Mouse (Mus musculus) lung, embryonic 15.5 days (tissue): ENCODE data around the gene Ccdc38. TPM values are rescaled to one million over a fixed set of nuclear protein-coding genes. Genes with fewer than 3 reads are reported as not detected.

ENCODE experiments used
- ATAC-seq: fragments of 200-750 bp; cut with Nextera tagmentation; 2 replicates; pipeline ENCODE4 v1.8.0; 2017; ENCODE audit warnings: moderate number of reproducible peaks, borderline replicate concordance; ENCODE audit not compliant: low FRiP score, low TSS enrichment; ENCODE audit errors: extremely low read depth
- H3K27ac ChIP-seq: fragments of 300-500 bp; sonication (generic); 2 replicates; pipeline ENCODE4 v1.5.1; 2015; ENCODE audit warnings: moderate library complexity, mild to moderate bottlenecking, inconsistent platforms
- H3K27me3 ChIP-seq: fragments of 300-500 bp; sonication (generic); 2 replicates; pipeline ENCODE4 v1.6.1; 2015; ENCODE audit warnings: inconsistent platforms
- H3K36me3 ChIP-seq: fragments of 300-500 bp; sonication (generic); 2 replicates; pipeline ENCODE4 v1.6.1; 2015; ENCODE audit warnings: inconsistent platforms
- H3K4me1 ChIP-seq: fragments of 300-500 bp; sonication (generic); 2 replicates; pipeline ENCODE4 v1.6.1; 2015; ENCODE audit warnings: inconsistent platforms
- H3K4me2 ChIP-seq: fragments of 300-500 bp; sonication (generic); 2 replicates; pipeline ENCODE4 v1.6.1; 2015; ENCODE audit warnings: inconsistent platforms, mild to moderate bottlenecking, moderate library complexity
- H3K4me3 ChIP-seq: fragments of 300-500 bp; sonication (generic); 2 replicates; pipeline ENCODE4 v1.5.1; 2015; ENCODE audit warnings: mild to moderate bottlenecking, inconsistent platforms
- H3K9ac ChIP-seq: fragments of 300-500 bp; sonication (generic); 2 replicates; pipeline ENCODE4 v1.6.1; 2015; ENCODE audit warnings: inconsistent platforms
- H3K9me3 ChIP-seq: fragments of 300-500 bp; sonication (generic); 2 replicates; pipeline ENCODE4 v1.6.1; 2016; ENCODE audit warnings: inconsistent platforms
- WGBS: fragments of 180-500 bp; shearing (Covaris S2); methylation state at CpG from one replicate; pipeline ENCODE4 v1.1.7; 2015; 5-methylcytosine and 5-hydroxymethylcytosine counted together
- polyA plus RNA-seq: library from polyadenylated mRNA; unstranded; fragments of >200 nt; fragmentation: Nextera tagmentation; extraction: Ambion mirVana; gene quantifications from 2 replicates; pipeline ENCODE4 v1.2.1, GENCODE M21; 2015

Ccdc38 gene
- polyA plus RNA-seq, result 0.15 and 0.24 TPM in 2 replicates

GRCm38 (mm10) chr10:93540431-93541210, at the start of gene Ccdc38:
Ccdc38 (plus strand) TSS chr10:93540632.
- peak; percentile 33 for ATAC-seq
- Histone ChIP-seq H3K4me2 (peak within 1 kb of the TSS; percentile 84), H3K27ac (0 out of 2 replicates have a peak within 1 kb of the TSS, but pooled peaks have one; percentile 37), H3K4me1 (peaks cover 11% of the 10 kb centered on the region), H3K4me3 (peak within 1 kb of the TSS; percentile 44), H3K9ac (peak within 1 kb of the TSS; percentile 37; the same call in 1 of the 2 replicates), H3K27me3 (peaks cover 3% of the 10 kb centered on the region; the same call in 1 of the 2 replicates), H3K9me3 (no peaks in the 10 kb centered on the region), H3K36me3 (no peaks in the 10 kb centered on the region)
- 53% methylated on average over 17 of the region's 17 CpGs for WGBS

- no peaks in the 10 kb centered on the region for H3K36me3 ChIP-seq
- H3K9ac ChIP-seq, result no peak overlapping the region
- no peak overlapping the region for H3K4me2 ChIP-seq
- no peak for ATAC-seq
- no peaks in the 10 kb centered on the region for H3K27me3 ChIP-seq
- H3K27ac ChIP-seq, result no peak overlapping the region
- no peaks in the 10 kb centered on the region for H3K4me1 ChIP-seq
- H3K4me3 ChIP-seq, result no peak overlapping the region
- WGBS, result 61% methylated on average over 10 of the region's 10 CpGs
- no peaks in the 10 kb centered on the region for H3K9me3 ChIP-seq
These were observed 39.6 kb upstream of the Ccdc38 start for GRCm38 (mm10) chr10:93500864-93501263.

GRCm38 (mm10) chr10:93501346-93501745, 39.1 kb upstream of the Ccdc38 start:
- H3K4me1 ChIP-seq, result no peaks in the 10 kb centered on the region
- H3K36me3 ChIP-seq, result no peaks in the 10 kb centered on the region
- H3K27ac ChIP-seq, result no peak overlapping the region
- H3K9me3 ChIP-seq, result no peaks in the 10 kb centered on the region
- 75% methylated on average over 10 of the region's 10 CpGs for WGBS
- no peak overlapping the region for H3K9ac ChIP-seq
- H3K27me3 ChIP-seq, result no peaks in the 10 kb centered on the region
- no peak for ATAC-seq
- no peak overlapping the region for H3K4me3 ChIP-seq
- no peak overlapping the region for H3K4me2 ChIP-seq

GRCm38 (mm10) chr10:93508383-93508970, 32.0 kb upstream of the Ccdc38 start:
- no peak overlapping the region for H3K4me2 ChIP-seq
- no peaks in the 10 kb centered on the region for H3K27me3 ChIP-seq
- WGBS, result 54% methylated on average over 7 of the region's 7 CpGs
- H3K4me3 ChIP-seq, result no peak overlapping the region
- no peaks in the 10 kb centered on the region for H3K9me3 ChIP-seq
- H3K36me3 ChIP-seq, result no peaks in the 10 kb centered on the region
- H3K27ac ChIP-seq, result no peak overlapping the region
- ATAC-seq, result peak; percentile 64; the same call in 1 of the 2 replicates
- peaks cover 14% of the 10 kb centered on the region; the same call in 1 of the 2 replicates for H3K4me1 ChIP-seq
- H3K9ac ChIP-seq, result no peak overlapping the region

- no peak overlapping the region for H3K9ac ChIP-seq
- H3K9me3 ChIP-seq, result no peaks in the 10 kb centered on the region
- H3K4me2 ChIP-seq, result no peak overlapping the region
- H3K27ac ChIP-seq, result no peak overlapping the region
- H3K36me3 ChIP-seq, result no peaks in the 10 kb centered on the region
- H3K4me3 ChIP-seq, result no peak overlapping the region
- H3K27me3 ChIP-seq, result no peaks in the 10 kb centered on the region
- peaks cover 14% of the 10 kb centered on the region; the same call in 1 of the 2 replicates for H3K4me1 ChIP-seq
- 76% methylated on average over 15 of the region's 15 CpGs for WGBS
- ATAC-seq, result no peak
These were observed 30.8 kb upstream of the Ccdc38 start for GRCm38 (mm10) chr10:93509532-93510153.

GRCm38 (mm10) chr10:93515419-93515818, 25.0 kb upstream of the Ccdc38 start:
- Histone ChIP-seq H3K9me3 (no peaks in the 10 kb centered on the region), H3K4me2 (no peak overlapping the region), H3K27me3 (no peaks in the 10 kb centered on the region), H3K36me3 (no peaks in the 10 kb centered on the region), H3K4me3 (no peak overlapping the region), H3K9ac (no peak overlapping the region), H3K4me1 (peaks cover 9% of the 10 kb centered on the region; the same call in 1 of the 2 replicates), H3K27ac (no peak overlapping the region)
- 16% methylated on average over 1 of the region's 1 CpGs for WGBS
- no peak for ATAC-seq

GRCm38 (mm10) chr10:93515927-93516326, 24.5 kb upstream of the Ccdc38 start:
- Histone ChIP-seq H3K4me2 (no peak overlapping the region), H3K9ac (no peak overlapping the region), H3K4me3 (no peak overlapping the region), H3K27me3 (no peaks in the 10 kb centered on the region), H3K9me3 (no peaks in the 10 kb centered on the region), H3K36me3 (no peaks in the 10 kb centered on the region), H3K4me1 (peaks cover 9% of the 10 kb centered on the region; the same call in 1 of the 2 replicates), H3K27ac (no peak overlapping the region)
- ATAC-seq, result no peak
- WGBS, result 75% methylated on average over 12 of the region's 12 CpGs

GRCm38 (mm10) chr10:93517754-93518153, 22.7 kb upstream of the Ccdc38 start:
- Histone ChIP-seq H3K9me3 (no peaks in the 10 kb centered on the region), H3K4me3 (no peak overlapping the region), H3K4me2 (no peak overlapping the region), H3K27ac (no peak overlapping the region), H3K4me1 (peaks cover 9% of the 10 kb centered on the region; the same call in 1 of the 2 replicates), H3K36me3 (no peaks in the 10 kb centered on the region), H3K9ac (no peak overlapping the region), H3K27me3 (no peaks in the 10 kb centered on the region)
- no peak for ATAC-seq
- 19% methylated on average over 4 of the region's 4 CpGs for WGBS

GRCm38 (mm10) chr10:93518186-93518585, 22.2 kb upstream of the Ccdc38 start:
- Histone ChIP-seq H3K27ac (no peak overlapping the region), H3K36me3 (no peaks in the 10 kb centered on the region), H3K9ac (no peak overlapping the region), H3K4me1 (peaks cover 9% of the 10 kb centered on the region; the same call in 1 of the 2 replicates), H3K27me3 (no peaks in the 10 kb centered on the region), H3K4me3 (no peak overlapping the region), H3K9me3 (no peaks in the 10 kb centered on the region), H3K4me2 (no peak overlapping the region)
- 54% methylated on average over 4 of the region's 4 CpGs for WGBS
- ATAC-seq, result no peak

- Histone ChIP-seq H3K4me3 (no peak overlapping the region), H3K27me3 (no peaks in the 10 kb centered on the region), H3K9ac (no peak overlapping the region), H3K27ac (no peak overlapping the region), H3K4me1 (peaks cover 9% of the 10 kb centered on the region; the same call in 1 of the 2 replicates), H3K9me3 (no peaks in the 10 kb centered on the region), H3K36me3 (no peaks in the 10 kb centered on the region), H3K4me2 (no peak overlapping the region)
- ATAC-seq, result no peak
- WGBS, result 77% methylated on average over 2 of the region's 2 CpGs
These were observed 21.8 kb upstream of the Ccdc38 start for GRCm38 (mm10) chr10:93518620-93519019.

GRCm38 (mm10) chr10:93519159-93519558, 21.3 kb upstream of the Ccdc38 start:
- no peak for ATAC-seq
- Histone ChIP-seq H3K4me2 (no peak overlapping the region), H3K27ac (no peak overlapping the region), H3K4me3 (no peak overlapping the region), H3K36me3 (no peaks in the 10 kb centered on the region), H3K27me3 (no peaks in the 10 kb centered on the region), H3K4me1 (peaks cover 9% of the 10 kb centered on the region; the same call in 1 of the 2 replicates), H3K9me3 (no peaks in the 10 kb centered on the region), H3K9ac (no peak overlapping the region)
- WGBS, result 92% methylated on average over 8 of the region's 8 CpGs

GRCm38 (mm10) chr10:93519756-93520155, 20.7 kb upstream of the Ccdc38 start:
- Histone ChIP-seq H3K27me3 (no peaks in the 10 kb centered on the region), H3K27ac (no peak overlapping the region), H3K36me3 (no peaks in the 10 kb centered on the region), H3K4me3 (no peak overlapping the region), H3K4me2 (no peak overlapping the region), H3K4me1 (peaks cover 9% of the 10 kb centered on the region; the same call in 1 of the 2 replicates), H3K9me3 (no peaks in the 10 kb centered on the region), H3K9ac (no peak overlapping the region)
- no peak for ATAC-seq
- 68% methylated on average over 5 of the region's 5 CpGs for WGBS
